Mouse (Mus musculus) gastrocnemius, postnatal 36 days (tissue): Measurements from ENCODE around the gene Eif4a3. TPM values are rescaled to one million over a fixed set of nuclear protein-coding genes. Genes with fewer than 3 reads are reported as not detected.
"Not testable (repeated sequence)": the region's sequence is repeated elsewhere in the genome, so short reads cannot be mapped to it uniquely, and the experiment has no call there.

ENCODE experiments used
- DNase-seq, 2 experiments: peaks; one replicate each; pipeline ENCODE4 v3.0.0; 2022
- intact Hi-C: fragments of 180-260 bp; cut with DNase I; formaldehyde crosslinking; loops from one replicate; pipeline ENCODE4 v1.15.1; 2025
- total RNA-seq, 2 experiments: library from RNA; stranded (reverse); gene quantifications; 2 replicates each; pipeline ENCODE4 v1.2.3; 2021

Eif4a3 gene
- total RNA-seq, 2 experiments from 2014 or later: 30.0 to 35.2 TPM

GRCm38 (mm10) chr11:119252854-119253541, 46.9 kb downstream of the Eif4a3 start:
- no peak for DNase-seq
- intact Hi-C loops: loop anchor here (2.0 kb wide), 1 partner anchor 50 kb away; no protein-coding TSS in a partner anchor

- DNase-seq: no peak
- intact Hi-C loops: no loop called here
These were observed 48.9 kb downstream of the Eif4a3 start for GRCm38 (mm10) chr11:119250998-119251397.

- intact Hi-C loops: no loop called here
- peak in 1 of 2 experiments; percentile 60 for DNase-seq
These were observed 50.9 kb downstream of the Eif4a3 start for GRCm38 (mm10) chr11:119249011-119249410.

- intact Hi-C loops: not testable (repeated sequence)
These were observed 54.3 kb downstream of the Eif4a3 start for GRCm38 (mm10) chr11:119245543-119245942.

GRCm38 (mm10) chr11:119239480-119239879, 60.4 kb downstream of the Eif4a3 start:
- no peak for DNase-seq
- intact Hi-C loops: no loop called here

More at GRCm38 (mm10) chr11:119245543-119245942, 54.3 kb downstream of the Eif4a3 start:
- DNase-seq: not testable (repeated sequence)

Other genes with a start within 250 kb of the Eif4a3 start
- gene Cbx4, start 213.9 kb downstream of the Eif4a3 start, total RNA-seq: 1 to 10 TPM; 1.6 to 3.0 TPM
- 10 to 100 TPM; 19.2 to 23.2 TPM for gene Tbc1d16, start 71.6 kb downstream of the Eif4a3 start, total RNA-seq
- gene Ccdc40, start 71.5 kb downstream of the Eif4a3 start, total RNA-seq: not detected
- 100 to 1,000 TPM; 122 to 134 TPM for gene Gaa, start 32.2 kb downstream of the Eif4a3 start, total RNA-seq
- gene Card14, start 7.7 kb upstream of the Eif4a3 start, total RNA-seq: under 1 TPM; 0.31 to 0.62 TPM
- gene Sgsh, start 55.4 kb upstream of the Eif4a3 start, total RNA-seq: 1 to 10 TPM; 2.9 to 3.6 TPM
- gene Slc26a11, start 55.5 kb upstream of the Eif4a3 start, total RNA-seq: 1 to 10 TPM; 3.0 to 3.2 TPM
- gene Rnf213, start 93.0 kb upstream of the Eif4a3 start, total RNA-seq: 1 to 10 TPM; 4.6 to 4.9 TPM
- gene Endov, start 191.3 kb upstream of the Eif4a3 start, total RNA-seq: 1 to 10 TPM; 3.8 to 3.9 TPM
- gene Nptx1, start 247.7 kb upstream of the Eif4a3 start, total RNA-seq: under 1 TPM in 1 of 2 experiments, not detected in 1; 0.10 TPM